Mouse (Mus musculus): ENCODE results near the gene Mcidas. TPM values are rescaled to one million over a fixed set of nuclear protein-coding genes. Genes with fewer than 3 reads are reported as not detected.

The Mcidas gene
- polyA plus RNA-seq, 1 experiment from 2014 or later = 0.55 TPM

- 6% methylated on average over 21 of the region's 21 CpGs for WGBS
- H3K27me3 ChIP-seq (replicated peaks; ENCODE audit: control insufficient read depth, insufficient read depth, low read length) = no peaks in the 10 kb centered on the region
- ATAC-seq = peak; percentile 92
- no peaks in the 10 kb centered on the region for H3K9me3 ChIP-seq (ENCODE audit: control insufficient read depth, low read length)
- H3K27ac ChIP-seq (ENCODE audit: low read depth, low read length) = 0 out of 2 replicates have a peak within 1 kb of the TSS, but pooled peaks have one; percentile 4
- H3K36me3 ChIP-seq (ENCODE audit: control insufficient read depth, insufficient read depth, low read length) = no peaks in the 10 kb centered on the region
- H3K4me1 ChIP-seq (ENCODE audit: control insufficient read depth, insufficient read depth, low read depth, low read length) = no peaks in the 10 kb centered on the region; the same call in 1 of the 2 replicates
- H3K9ac ChIP-seq (ENCODE audit: low read depth, low read length) = peak within 1 kb of the TSS; percentile 41
- H3K4me2 ChIP-seq (ENCODE audit: low read length) = peak within 1 kb of the TSS; percentile 57
- peak within 1 kb of the TSS; percentile 40 for H3K4me3 ChIP-seq (ENCODE audit: low read length)
Measured at GRCm38 (mm10) chr13:113046211-113046883, 52.7 kb downstream of the Mcidas start, which contains the start of gene Gpx8. TSS of gene Gpx8 (minus strand) at chr13:113046410.

DNA sequence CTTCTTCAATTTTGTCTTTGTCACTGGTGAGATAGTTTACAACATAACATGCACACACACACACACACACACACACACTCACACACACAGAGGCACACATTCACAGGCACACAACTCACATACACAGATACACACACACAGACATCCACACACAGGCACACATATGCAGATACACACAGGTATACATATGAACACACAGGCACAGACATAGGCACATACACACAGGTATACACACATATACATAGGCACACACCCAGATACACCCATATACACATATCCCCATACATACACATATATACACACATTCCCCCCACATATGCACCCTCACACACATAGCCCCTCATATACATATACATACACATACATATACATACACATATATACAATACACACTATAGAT lies 53.4 kb downstream of the Mcidas start:
- no peak overlapping the region for H3K4me3 ChIP-seq (ENCODE audit: low read length)
- ATAC-seq = peak; percentile 67
- H3K36me3 ChIP-seq (ENCODE audit: control insufficient read depth, insufficient read depth, low read length) = no peaks in the 10 kb centered on the region
- no peak overlapping the region for H3K9ac ChIP-seq (ENCODE audit: low read depth, low read length)
- H3K27ac ChIP-seq (ENCODE audit: low read depth, low read length) = no peak overlapping the region
- H3K27me3 ChIP-seq (replicated peaks; ENCODE audit: control insufficient read depth, insufficient read depth, low read length) = no peaks in the 10 kb centered on the region
- H3K4me2 ChIP-seq (ENCODE audit: low read length) = peak overlapping the region; percentile 57
- no peaks in the 10 kb centered on the region; the same call in 1 of the 2 replicates for H3K4me1 ChIP-seq (ENCODE audit: control insufficient read depth, insufficient read depth, low read depth, low read length)
- H3K9me3 ChIP-seq (ENCODE audit: control insufficient read depth, low read length) = no peaks in the 10 kb centered on the region

GRCm38 (mm10) chr13:113047647-113048046 lies 54.0 kb downstream of the Mcidas start:
- H3K4me3 ChIP-seq (ENCODE audit: low read length) = no peak overlapping the region
- H3K27me3 ChIP-seq (replicated peaks; ENCODE audit: control insufficient read depth, insufficient read depth, low read length) = no peaks in the 10 kb centered on the region
- no peak overlapping the region for H3K9ac ChIP-seq (ENCODE audit: low read depth, low read length)
- no peak for ATAC-seq
- no peak overlapping the region for H3K4me2 ChIP-seq (ENCODE audit: low read length)
- H3K9me3 ChIP-seq (ENCODE audit: control insufficient read depth, low read length) = no peaks in the 10 kb centered on the region
- no peaks in the 10 kb centered on the region; the same call in 1 of the 2 replicates for H3K4me1 ChIP-seq (ENCODE audit: control insufficient read depth, insufficient read depth, low read depth, low read length)
- H3K27ac ChIP-seq (ENCODE audit: low read depth, low read length) = no peak overlapping the region
- WGBS = 87% methylated on average over 3 of the region's 3 CpGs
- no peaks in the 10 kb centered on the region for H3K36me3 ChIP-seq (ENCODE audit: control insufficient read depth, insufficient read depth, low read length)

MicroRNAs encoded within 50 kb of the gene (microRNA counts, 519-probe panel; counts per million panel counts)
- microRNA mmu-miR-449a (2,794 counts per million, percentile 75 among the panel's probes with 10 or more counts), microRNA mmu-miR-449b (not detected), microRNA mmu-miR-449c (786 counts per million, percentile 4 among the panel's probes with 10 or more counts)

Small RNA genes within 50 kb of the gene (microRNA-seq; reads per million reads assigned to microRNA genes)
- gene Mir449a = 4,335 reads per million, percentile 90 among the genes with 10 or more reads in this experiment
- 2.9 reads per million, percentile 7 among the genes with 10 or more reads in this experiment for gene Mir449b
- gene Mir449c = 2.7 reads per million, percentile 6 among the genes with 10 or more reads in this experiment

Other genes starting within 250 kb of the Mcidas start
- 78.8 and 85.8 TPM in 2 replicates for gene Plpp1, start 193.1 kb upstream of the Mcidas start, polyA plus RNA-seq (2015; fragmentation: Nextera tagmentation; extraction: Ambion mirVana)
- gene Mtrex, start 66.4 kb upstream of the Mcidas start, polyA plus RNA-seq (2015; fragmentation: Nextera tagmentation; extraction: Ambion mirVana) = 49.0 and 61.1 TPM in 2 replicates
- gene Dhx29, start 66.4 kb upstream of the Mcidas start, polyA plus RNA-seq (2015; fragmentation: Nextera tagmentation; extraction: Ambion mirVana) = 23.9 and 36.8 TPM in 2 replicates
- 0.98 and 1.2 TPM in 2 replicates for gene Ccno, start 6.0 kb upstream of the Mcidas start, polyA plus RNA-seq (2015; fragmentation: Nextera tagmentation; extraction: Ambion mirVana)
- 0.56 and 0.86 TPM in 2 replicates for gene Cdc20b, start 41.3 kb downstream of the Mcidas start, polyA plus RNA-seq (2015; fragmentation: Nextera tagmentation; extraction: Ambion mirVana)
- gene Gpx8, start 52.6 kb downstream of the Mcidas start, polyA plus RNA-seq (2015; fragmentation: Nextera tagmentation; extraction: Ambion mirVana) = 60.3 and 64.8 TPM in 2 replicates
- gene Gzma, start 107.1 kb downstream of the Mcidas start, polyA plus RNA-seq (2015; fragmentation: Nextera tagmentation; extraction: Ambion mirVana) = 0.18 TPM in 1 of 2 replicates, not detected in the other
- 2.0 and 2.3 TPM in 2 replicates for gene Esm1, start 215.8 kb downstream of the Mcidas start, polyA plus RNA-seq (2015; fragmentation: Nextera tagmentation; extraction: Ambion mirVana)
- gene Gzmk, start 232.1 kb downstream of the Mcidas start, polyA plus RNA-seq (2015; fragmentation: Nextera tagmentation; extraction: Ambion mirVana) = 0.16 TPM in 1 of 2 replicates, not detected in the other